Mouse (Mus musculus) embryonic facial prominence, embryonic 10.5 days (tissue): Measurements from ENCODE around the gene Gm20867. TPM values are rescaled to one million over a fixed set of nuclear protein-coding genes. Genes with fewer than 3 reads are reported as not detected.
"Not testable (repeated sequence)": the region's sequence is repeated elsewhere in the genome, so short reads cannot be mapped to it uniquely, and the experiment has no call there.

Experiments
- DNase-seq: peaks from one replicate; pipeline ENCODE4 v3.0.0-alpha.2; 2017; ENCODE audit warnings: low spot score
- H3K27ac ChIP-seq: fragments of 300-500 bp; sonication (generic); replicated peaks from 2 replicates; pipeline ENCODE4 v1.5.1; 2016; ENCODE audit warnings: mild to moderate bottlenecking
- H3K27me3 ChIP-seq: fragments of 300-500 bp; sonication (generic); replicated peaks from 2 replicates; pipeline ENCODE4 v1.6.1; 2016; ENCODE audit warnings: low read depth, mild to moderate bottlenecking; ENCODE audit not compliant: poor library complexity, severe bottlenecking
- H3K36me3 ChIP-seq: fragments of 300-500 bp; sonication (generic); replicated peaks from 2 replicates; pipeline ENCODE4 v1.6.1; 2016; ENCODE audit warnings: mild to moderate bottlenecking, moderate library complexity
- H3K4me1 ChIP-seq: fragments of 300-500 bp; sonication (generic); 2 replicates; pipeline ENCODE4 v1.6.1; 2016
- H3K4me3 ChIP-seq: fragments of 300-500 bp; sonication (generic); 2 replicates; pipeline ENCODE4 v1.5.1; 2016; ENCODE audit warnings: mild to moderate bottlenecking, moderate library complexity
- H3K9me3 ChIP-seq: fragments of 300-500 bp; sonication (generic); 2 replicates; pipeline ENCODE4 v1.6.1; 2016; ENCODE audit warnings: mild to moderate bottlenecking
- WGBS: fragments of 180-500 bp; shearing (Covaris S2); methylation state at CpG from one replicate; pipeline ENCODE4 v1.1.7; 2016; 5-methylcytosine and 5-hydroxymethylcytosine counted together
- polyA plus RNA-seq: library from polyadenylated mRNA; unstranded; fragments of >200 nt; fragmentation: Nextera tagmentation; extraction: Ambion mirVana; gene quantifications from 2 replicates; pipeline ENCODE4 v1.2.1, GENCODE M21; 2016

Gm20867 gene
- polyA plus RNA-seq, result not detected in 2 replicates

DNA sequence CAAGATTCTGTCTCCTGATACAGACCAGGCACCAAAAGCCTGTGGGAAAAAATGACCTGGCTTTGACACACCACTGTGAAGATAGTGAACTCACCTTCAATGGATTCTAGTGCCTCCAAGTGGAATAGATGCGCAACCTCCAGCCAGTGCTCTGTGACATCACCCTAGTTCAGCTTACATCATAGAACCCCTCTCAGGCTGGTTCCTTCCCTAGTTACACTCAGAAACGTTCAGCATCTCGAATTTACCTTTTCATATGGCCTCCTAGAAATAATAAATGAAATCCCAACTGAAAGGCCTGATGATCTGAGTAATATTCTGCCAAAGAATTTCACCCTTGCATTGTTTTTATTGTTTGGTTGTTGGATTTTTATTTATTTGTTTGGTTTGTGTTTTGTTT lies at the start of gene Gm20867:
Gene Gm20867, minus strand, starts transcription at position 101 of the 400 bp plus-strand sequence.
- not testable (repeated sequence) for H3K4me1 ChIP-seq, DNase-seq
- WGBS, result no CpG with 5 or more reads among the region's 3 CpGs

More for the DNA sequence above, at the start of gene Gm20867:
- not testable (repeated sequence) for H3K27ac ChIP-seq, H3K27me3 ChIP-seq, H3K4me3 ChIP-seq, H3K36me3 ChIP-seq, H3K9me3 ChIP-seq

Other genes with a start within 250 kb of the Gm20867 start
- not detected in 2 replicates for gene Gm29564, start 249.8 kb upstream of the Gm20867 start, polyA plus RNA-seq